Mouse (Mus musculus) neural tube, embryonic 13.5 days (tissue): Measurements from ENCODE around the gene Mpi. TPM values are rescaled to one million over a fixed set of nuclear protein-coding genes. Genes with fewer than 3 reads are reported as not detected.
A peak's percentile ranks its signal among the peaks of the same experiment; 100 is the strongest.

ENCODE experiments used
- ATAC-seq: fragments of 200-750 bp; cut with Nextera tagmentation; 2 replicates; pipeline ENCODE4 v1.8.0; 2017; ENCODE audit warnings: low read depth, mild to moderate bottlenecking, moderate TSS enrichment, moderate library complexity
- H3K27ac ChIP-seq: fragments of 300-500 bp; sonication (generic); replicated peaks from 2 replicates; pipeline ENCODE4 v1.5.1; 2015; ENCODE audit warnings: moderate library complexity, mild to moderate bottlenecking, inconsistent platforms
- H3K27me3 ChIP-seq: fragments of 300-500 bp; sonication (generic); 2 replicates; pipeline ENCODE4 v1.6.1; 2015; ENCODE audit warnings: mild to moderate bottlenecking, inconsistent platforms
- H3K36me3 ChIP-seq: fragments of 300-500 bp; sonication (generic); 2 replicates; pipeline ENCODE4 v1.6.1; 2015; ENCODE audit warnings: mild to moderate bottlenecking, inconsistent platforms
- H3K4me1 ChIP-seq: fragments of 300-500 bp; sonication (generic); replicated peaks from 2 replicates; pipeline ENCODE4 v1.6.1; 2015; ENCODE audit warnings: inconsistent platforms
- H3K4me2 ChIP-seq: fragments of 300-500 bp; sonication (generic); 2 replicates; pipeline ENCODE4 v1.6.1; 2015; ENCODE audit warnings: inconsistent platforms, mild to moderate bottlenecking, moderate library complexity
- H3K4me3 ChIP-seq: fragments of 300-500 bp; sonication (generic); 2 replicates; pipeline ENCODE4 v1.5.1; 2015; ENCODE audit warnings: mild to moderate bottlenecking, inconsistent platforms
- H3K9ac ChIP-seq: fragments of 300-500 bp; sonication (generic); 2 replicates; pipeline ENCODE4 v1.6.1; 2015; ENCODE audit warnings: moderate library complexity, mild to moderate bottlenecking, inconsistent platforms
- H3K9me3 ChIP-seq: fragments of 300-500 bp; sonication (generic); 2 replicates; pipeline ENCODE4 v1.6.1; 2016; ENCODE audit warnings: inconsistent platforms
- WGBS: fragments of 180-500 bp; shearing (Covaris S2); methylation state at CpG from one replicate; pipeline ENCODE4 v1.1.7; 2015; 5-methylcytosine and 5-hydroxymethylcytosine counted together
- polyA plus RNA-seq: library from polyadenylated mRNA; unstranded; fragments of >200 nt; fragmentation: Nextera tagmentation; extraction: Ambion mirVana; gene quantifications from 2 replicates; pipeline ENCODE4 v1.2.1, GENCODE M21; 2015

Gene Mpi
- polyA plus RNA-seq, 1 experiment from 2014 or later = 70.8 TPM

GRCm38 (mm10) chr9:57521056-57521911 is 31.3 kb downstream of the Mpi start, which contains the start of gene Cox5a:
TSS of gene Cox5a (plus strand) at chr9:57521274.
- Histone ChIP-seq H3K27me3 (no peaks in the 10 kb centered on the region), H3K4me1 (peaks cover 41% of the 10 kb centered on the region), H3K27ac (peak within 1 kb of the TSS; percentile 96), H3K9me3 (no peaks in the 10 kb centered on the region), H3K36me3 (no peaks in the 10 kb centered on the region), H3K4me2 (peak within 1 kb of the TSS; percentile 78), H3K4me3 (peak within 1 kb of the TSS; percentile 99), H3K9ac (peak within 1 kb of the TSS; percentile 97)
- ATAC-seq = peak; percentile 96
- under 1% methylated on average over 95 of the region's 95 CpGs for WGBS

DNA sequence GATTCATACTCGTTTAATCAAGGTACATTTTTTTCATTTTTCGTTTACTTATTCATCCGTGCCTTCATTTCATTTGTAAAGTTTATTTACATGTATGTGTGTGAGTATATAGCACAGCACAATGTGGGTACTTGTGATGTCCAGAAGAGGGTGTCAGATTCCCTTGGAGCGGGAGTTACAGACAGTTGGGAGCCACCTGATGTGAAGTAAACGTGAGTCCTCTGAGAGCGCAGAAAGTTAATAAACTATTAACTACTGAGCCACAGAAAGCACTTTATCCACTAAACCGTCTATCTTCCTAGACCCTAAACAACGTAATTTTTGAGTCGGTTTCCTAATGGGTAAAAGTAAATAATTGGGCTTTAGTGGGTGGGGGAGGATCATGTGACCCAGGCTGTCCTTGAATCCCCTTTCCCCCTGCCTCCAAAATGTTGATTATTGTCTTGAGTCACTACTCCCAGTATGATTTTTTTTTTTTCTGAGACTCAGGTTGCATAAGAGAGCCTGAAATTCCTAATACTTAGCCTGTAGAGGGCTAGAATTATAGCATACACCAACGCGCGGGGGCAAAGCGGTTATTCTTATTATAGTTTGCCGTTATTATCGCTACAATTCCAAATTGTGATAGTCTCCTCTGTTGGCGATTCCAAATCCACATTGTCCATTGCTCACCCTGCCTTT is 32.0 kb downstream of the Mpi start:
- ATAC-seq = peak; percentile 32; the same call in 1 of the 2 replicates
- H3K4me3 ChIP-seq = peak overlapping the region; percentile 99
- peak overlapping the region; percentile 78 for H3K4me2 ChIP-seq
- H3K4me1 ChIP-seq = peaks cover 38% of the 10 kb centered on the region
- peak overlapping the region; percentile 97 for H3K9ac ChIP-seq
- H3K36me3 ChIP-seq = no peaks in the 10 kb centered on the region
- 23% methylated on average over 16 of the region's 16 CpGs for WGBS
- H3K27me3 ChIP-seq = no peaks in the 10 kb centered on the region
- peak overlapping the region; percentile 96 for H3K27ac ChIP-seq
- H3K9me3 ChIP-seq = no peaks in the 10 kb centered on the region

DNA sequence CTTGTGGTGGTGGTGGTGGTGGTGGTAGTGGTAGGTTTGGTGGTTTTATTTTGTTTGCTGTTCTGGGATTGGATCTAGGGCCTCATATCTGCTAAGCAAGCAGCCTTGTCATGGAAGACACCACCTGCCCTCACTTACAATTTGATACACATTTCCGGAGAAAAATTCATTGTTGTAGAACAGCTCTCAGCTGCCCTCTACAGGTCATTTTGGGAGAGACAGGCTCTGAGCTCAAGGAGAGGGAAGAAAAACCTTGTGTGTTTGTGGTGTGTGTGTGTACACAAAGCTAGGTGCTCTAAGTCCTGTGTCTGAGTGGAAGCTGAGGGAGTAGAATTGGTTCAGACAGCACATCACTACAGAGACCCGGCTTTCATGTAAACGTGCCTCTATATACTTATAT is 35.5 kb downstream of the Mpi start:
- no peaks in the 10 kb centered on the region for H3K27me3 ChIP-seq
- 0 out of 2 replicates have a peak overlapping the region, but pooled peaks have one; percentile 28 for H3K27ac ChIP-seq
- no peaks in the 10 kb centered on the region for H3K36me3 ChIP-seq
- H3K9ac ChIP-seq = no peak overlapping the region
- ATAC-seq = no peak
- H3K9me3 ChIP-seq = no peaks in the 10 kb centered on the region
- no peak overlapping the region for H3K4me3 ChIP-seq
- peaks cover 8% of the 10 kb centered on the region for H3K4me1 ChIP-seq
- 8% methylated on average over 3 of the region's 3 CpGs for WGBS
- no peak overlapping the region for H3K4me2 ChIP-seq

DNA sequence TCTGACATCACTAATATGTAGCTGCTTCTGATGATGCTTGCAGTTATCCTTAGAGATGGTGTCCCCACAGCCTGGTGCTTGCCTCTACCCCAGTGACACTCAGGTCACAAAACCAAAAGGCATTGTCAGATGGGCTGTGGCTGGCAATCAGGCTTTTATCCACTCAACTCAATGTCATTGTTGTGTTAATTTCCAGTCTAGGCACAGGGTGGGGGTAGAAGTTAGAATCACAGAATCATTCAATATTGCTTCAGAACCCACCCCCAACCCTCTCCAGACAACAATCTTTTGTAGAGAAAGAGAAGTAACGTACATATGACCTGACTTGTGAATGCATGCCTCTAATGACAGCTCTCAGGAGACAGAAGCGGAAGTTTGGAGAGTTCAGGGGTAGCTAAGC is 42.0 kb downstream of the Mpi start:
- H3K4me2 ChIP-seq = no peak overlapping the region
- H3K9me3 ChIP-seq = no peaks in the 10 kb centered on the region
- WGBS = 45% methylated on average over 2 of the region's 2 CpGs
- no peak for ATAC-seq
- no peak overlapping the region for H3K27ac ChIP-seq
- H3K4me1 ChIP-seq = peaks cover 11% of the 10 kb centered on the region
- H3K9ac ChIP-seq = no peak overlapping the region
- peaks cover 12% of the 10 kb centered on the region; the same call in 1 of the 2 replicates for H3K27me3 ChIP-seq
- no peak overlapping the region for H3K4me3 ChIP-seq
- no peaks in the 10 kb centered on the region for H3K36me3 ChIP-seq

DNA sequence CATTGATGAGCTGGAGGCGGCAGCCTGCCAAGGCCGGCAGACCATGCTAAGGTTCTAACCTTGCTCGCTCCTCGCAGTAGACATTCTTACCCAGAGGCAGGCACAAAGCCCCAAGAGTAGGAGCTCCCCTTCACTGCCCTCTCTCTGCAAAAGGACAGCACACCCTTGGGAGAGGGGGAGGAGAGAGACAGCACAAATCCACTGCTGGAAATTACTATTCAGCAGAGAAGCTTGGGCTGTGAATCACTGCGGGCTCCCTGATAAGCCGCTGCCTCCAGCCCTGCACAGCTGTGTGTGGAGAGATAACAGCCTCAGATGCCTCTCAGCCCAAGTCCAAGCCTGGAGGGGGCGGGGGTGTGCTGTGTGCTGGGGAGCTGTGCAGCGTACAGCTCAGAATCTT is 46.9 kb downstream of the Mpi start:
- Histone ChIP-seq H3K4me2 (peak overlapping the region; percentile 82), H3K9ac (peak overlapping the region; percentile 65), H3K9me3 (no peaks in the 10 kb centered on the region), H3K27ac (peak overlapping the region; percentile 78), H3K4me1 (peaks cover 59% of the 10 kb centered on the region), H3K27me3 (peaks cover 54% of the 10 kb centered on the region), H3K36me3 (no peaks in the 10 kb centered on the region), H3K4me3 (peak overlapping the region; percentile 45)
- 3% methylated on average over 8 of the region's 8 CpGs for WGBS
- peak; percentile 78 for ATAC-seq

DNA sequence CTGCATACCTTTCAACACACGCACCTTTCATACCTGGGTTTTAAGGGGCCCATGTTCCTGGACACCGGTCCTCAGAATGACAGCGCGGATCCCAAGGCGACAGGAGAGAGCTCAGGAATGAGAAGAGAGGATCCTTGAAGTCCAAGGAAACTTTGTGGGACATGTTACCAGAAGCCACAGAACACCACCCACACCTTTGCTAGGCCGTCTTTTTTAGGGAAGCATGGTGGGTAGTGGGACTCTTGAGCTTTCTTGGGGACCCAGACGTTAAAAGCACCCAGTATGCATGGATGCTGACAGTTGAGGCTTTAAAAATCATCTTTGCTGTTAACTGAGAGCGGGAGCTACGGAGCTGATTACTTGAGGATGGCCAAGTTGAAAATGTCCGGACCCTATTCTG is 47.7 kb downstream of the Mpi start:
- Histone ChIP-seq H3K4me3 (peak overlapping the region; percentile 45), H3K27me3 (peaks cover 62% of the 10 kb centered on the region)

DNA sequence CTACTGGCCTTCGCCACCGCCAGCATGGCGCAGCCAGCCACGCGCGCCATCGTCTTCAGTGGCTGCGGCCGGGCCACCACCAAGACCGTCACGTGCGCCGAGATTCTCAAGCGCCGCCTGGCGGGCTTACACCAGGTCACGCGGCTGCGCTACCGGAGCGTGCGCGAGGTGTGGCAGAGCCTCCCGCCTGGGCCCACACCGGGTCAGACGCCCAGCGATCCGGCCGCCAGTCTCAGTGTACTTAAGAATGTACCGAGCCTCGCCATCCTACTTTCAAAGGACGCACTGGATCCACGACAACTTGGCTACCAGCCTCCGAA is 48.2 kb downstream of the Mpi start:
- peaks cover 73% of the 10 kb centered on the region for H3K4me1 ChIP-seq
- H3K27me3 ChIP-seq = peaks cover 67% of the 10 kb centered on the region
- no peaks in the 10 kb centered on the region for H3K9me3 ChIP-seq
- under 1% methylated on average over 33 of the region's 34 CpGs for WGBS
- peak overlapping the region; percentile 45 for H3K4me3 ChIP-seq
- peak; percentile 60 for ATAC-seq
- H3K36me3 ChIP-seq = no peaks in the 10 kb centered on the region
- peak overlapping the region; percentile 78; the same call in 1 of the 2 replicates for H3K27ac ChIP-seq
- peak overlapping the region; percentile 65 for H3K9ac ChIP-seq
- H3K4me2 ChIP-seq = peak overlapping the region; percentile 82

More for the DNA sequence above, 47.7 kb downstream of the Mpi start:
- Histone ChIP-seq H3K4me1 (peaks cover 68% of the 10 kb centered on the region), H3K9ac (peak overlapping the region; percentile 65), H3K36me3 (no peaks in the 10 kb centered on the region), H3K4me2 (peak overlapping the region; percentile 82), H3K9me3 (no peaks in the 10 kb centered on the region), H3K27ac (peak overlapping the region; percentile 78)
- WGBS = 50% methylated on average over 10 of the region's 10 CpGs
- ATAC-seq = no peak

DNA sequence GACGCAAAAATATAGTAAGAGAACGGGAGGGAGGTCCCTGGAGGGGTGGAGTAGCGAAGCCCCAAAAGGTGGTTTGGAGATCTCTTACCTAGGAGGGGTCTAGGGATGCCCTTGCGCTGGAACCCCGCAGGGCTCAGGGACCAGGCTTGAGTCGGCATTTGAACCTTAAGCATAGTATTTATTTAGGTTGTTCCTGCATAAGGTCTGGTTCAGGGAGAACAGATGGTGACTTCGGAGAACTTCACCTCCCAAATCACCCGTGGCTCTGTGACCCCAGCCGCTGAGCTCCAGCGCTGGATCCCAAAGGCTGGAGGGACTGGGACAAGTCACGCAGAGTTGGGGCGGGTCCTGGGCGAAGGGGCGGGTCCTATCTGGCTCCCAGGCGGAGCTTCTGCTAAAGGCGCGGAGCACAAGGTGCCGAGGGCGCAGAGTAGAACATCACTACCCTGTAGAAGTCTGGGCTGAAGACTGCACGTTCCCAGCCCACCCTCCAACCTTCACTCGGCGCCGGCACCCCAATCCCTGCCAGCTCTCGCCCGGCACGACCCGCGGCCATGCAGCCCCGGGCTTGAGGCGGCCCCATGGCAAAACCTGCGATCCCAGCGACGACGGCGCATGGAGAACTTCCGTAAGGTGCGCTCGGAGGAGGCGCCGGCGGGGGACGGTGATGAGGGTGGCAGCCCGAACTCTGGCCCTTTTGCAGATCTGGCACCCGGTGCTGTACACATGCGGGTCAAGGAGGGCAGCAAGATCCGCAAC is 48.8 kb downstream of the Mpi start, which contains the start of gene Rpp25:
Gene Rpp25 (plus strand): TSS at position 405 of the 759 bp plus-strand sequence.
- Histone ChIP-seq H3K9ac (peak within 1 kb of the TSS; percentile 65), H3K27me3 (peaks cover 68% of the 10 kb centered on the region), H3K36me3 (no peaks in the 10 kb centered on the region), H3K4me3 (peak within 1 kb of the TSS; percentile 45), H3K27ac (peak within 1 kb of the TSS; percentile 91), H3K9me3 (no peaks in the 10 kb centered on the region), H3K4me1 (peaks cover 78% of the 10 kb centered on the region), H3K4me2 (peak within 1 kb of the TSS; percentile 82)
- ATAC-seq = peak; percentile 45; the same call in 1 of the 2 replicates
- WGBS = under 1% methylated on average over 46 of the region's 46 CpGs

GRCm38 (mm10) chr9:57502911-57503621 is 49.5 kb downstream of the Mpi start:
- Histone ChIP-seq H3K9ac (peak overlapping the region; percentile 65), H3K27ac (peak overlapping the region; percentile 91), H3K27me3 (peaks cover 68% of the 10 kb centered on the region), H3K36me3 (no peaks in the 10 kb centered on the region), H3K4me1 (peaks cover 86% of the 10 kb centered on the region), H3K9me3 (no peaks in the 10 kb centered on the region), H3K4me3 (peak overlapping the region; percentile 45), H3K4me2 (peak overlapping the region; percentile 82)
- no peak for ATAC-seq
- 2% methylated on average over 23 of the region's 23 CpGs for WGBS

DNA sequence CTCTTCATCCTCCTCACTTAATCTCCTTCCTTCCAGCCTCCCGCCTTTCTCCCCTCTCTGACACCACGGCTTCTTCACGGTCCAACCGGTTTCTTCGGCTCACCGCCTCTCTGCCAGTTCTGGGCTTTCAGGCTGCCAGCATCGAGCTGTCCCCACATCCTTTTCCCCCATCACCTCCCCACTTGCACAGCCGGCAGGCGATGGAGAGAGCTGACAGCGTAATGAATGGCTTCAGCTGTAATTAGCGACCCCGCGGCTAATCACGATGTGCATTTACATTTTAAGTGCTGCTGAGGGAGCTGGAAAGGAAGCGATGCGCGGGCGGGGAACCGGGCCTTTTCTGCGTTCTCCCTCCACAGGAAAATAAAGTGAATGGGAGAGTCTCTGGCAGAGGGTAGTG is 50.7 kb downstream of the Mpi start:
- 1% methylated on average over 20 of the region's 20 CpGs for WGBS
- ATAC-seq = peak; percentile 69
- H3K9ac ChIP-seq = peak overlapping the region; percentile 60

DNA sequence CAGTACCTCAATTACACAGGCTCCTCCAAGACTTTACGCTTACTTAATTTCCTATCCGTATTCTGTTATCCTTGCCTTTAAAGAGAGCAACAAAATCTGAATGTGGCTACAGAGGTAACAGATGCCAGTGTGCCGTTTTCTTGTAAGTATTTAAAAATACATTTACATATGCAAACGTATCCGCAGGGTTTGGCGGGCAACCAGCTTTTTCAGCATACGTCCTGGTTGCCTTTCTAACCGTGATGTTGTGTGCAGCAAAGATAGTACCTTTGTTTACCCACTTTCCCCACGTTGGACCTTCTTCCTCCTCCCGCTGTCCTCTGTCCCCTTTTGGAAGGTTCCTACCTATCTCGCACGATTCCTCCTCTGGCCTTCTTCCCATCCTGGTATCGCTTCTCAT is 51.1 kb downstream of the Mpi start:
- Histone ChIP-seq H3K4me3 (peak overlapping the region; percentile 45), H3K9me3 (no peaks in the 10 kb centered on the region), H3K27ac (peak overlapping the region; percentile 91), H3K4me2 (peak overlapping the region; percentile 82), H3K9ac (peak overlapping the region; percentile 60), H3K36me3 (no peaks in the 10 kb centered on the region), H3K27me3 (peaks cover 64% of the 10 kb centered on the region), H3K4me1 (peaks cover 96% of the 10 kb centered on the region)
- 6% methylated on average over 13 of the region's 13 CpGs for WGBS
- no peak for ATAC-seq

More for the DNA sequence above, 50.7 kb downstream of the Mpi start:
- peak overlapping the region; percentile 82 for H3K4me2 ChIP-seq
- H3K27ac ChIP-seq = peak overlapping the region; percentile 91
- no peaks in the 10 kb centered on the region for H3K36me3 ChIP-seq
- H3K4me3 ChIP-seq = peak overlapping the region; percentile 45
- peaks cover 68% of the 10 kb centered on the region for H3K27me3 ChIP-seq
- H3K9me3 ChIP-seq = no peaks in the 10 kb centered on the region
- H3K4me1 ChIP-seq = peaks cover 98% of the 10 kb centered on the region
